Mouse (Mus musculus): ENCODE data around the gene D7Ertd443e. TPM values are rescaled to one million over a fixed set of nuclear protein-coding genes. Genes with fewer than 3 reads are reported as not detected.

The D7Ertd443e gene
- polyA plus RNA-seq, 1 experiment from 2014 or later: 0.27 TPM

DNA sequence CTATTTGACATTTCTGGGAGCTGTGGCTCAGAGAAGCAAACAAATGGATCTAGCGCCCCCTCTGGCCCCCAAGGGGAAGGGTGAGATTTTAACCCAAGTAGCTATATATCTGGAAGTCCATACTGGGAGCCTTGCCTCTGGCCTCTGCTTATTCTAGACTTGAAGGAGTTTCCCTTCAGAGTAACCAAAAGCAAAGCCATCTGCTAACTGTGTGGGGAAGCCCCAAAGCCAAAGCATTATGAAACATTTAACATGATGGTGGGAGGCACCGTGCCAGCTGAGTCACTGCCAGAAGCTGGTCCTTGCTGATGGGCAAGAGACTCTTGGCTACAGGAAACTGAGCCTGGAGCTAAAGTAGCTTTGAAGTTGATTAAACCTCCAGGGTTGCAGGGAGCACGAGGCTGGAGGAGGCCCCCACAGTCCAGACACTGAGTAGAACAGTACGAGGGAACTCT lies 4.0 kb downstream of the D7Ertd443e start:
- peak; percentile 64; the same call in 1 of the 2 replicates for ATAC-seq (ENCODE audit: insufficient read depth, low FRiP score)
- H3K4me2 ChIP-seq (ENCODE audit: low read depth, low read length): no peak overlapping the region
- WGBS: 33% methylated on average over 4 of the region's 4 CpGs
- H3K9me3 ChIP-seq (replicated peaks; ENCODE audit: control insufficient read depth, low read length): no peaks in the 10 kb centered on the region
- H3K9ac ChIP-seq (ENCODE audit: low read length): no peak overlapping the region
- H3K4me1 ChIP-seq (ENCODE audit: control insufficient read depth, insufficient read depth, low read length): no peaks in the 10 kb centered on the region
- H3K4me3 ChIP-seq (replicated peaks; ENCODE audit: low read length): no peak overlapping the region
- no peak overlapping the region for H3K27ac ChIP-seq (ENCODE audit: low read length)
- H3K27me3 ChIP-seq (ENCODE audit: control insufficient read depth, insufficient read depth, low read length): no peaks in the 10 kb centered on the region
- no peaks in the 10 kb centered on the region for H3K36me3 ChIP-seq (ENCODE audit: control insufficient read depth, insufficient read depth, low read length)

DNA sequence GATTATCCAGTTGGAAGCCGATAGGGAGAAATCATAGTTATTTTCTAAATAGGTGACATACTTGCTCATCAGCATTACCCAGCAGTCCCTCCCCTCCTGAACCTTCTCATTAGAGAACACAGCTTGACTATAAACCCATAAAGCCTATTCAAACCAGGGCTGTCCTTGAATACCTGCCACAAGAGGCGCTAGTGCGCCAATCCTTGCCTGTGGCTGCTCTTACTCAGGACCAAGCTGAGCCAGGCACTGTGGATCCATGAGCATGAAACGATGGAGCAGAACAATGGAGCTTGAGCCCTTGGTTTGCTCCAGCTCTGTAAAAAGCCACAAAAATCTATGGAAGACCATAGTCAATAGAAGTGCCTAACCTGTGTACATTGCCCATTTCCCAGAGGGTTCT lies 7.2 kb downstream of the D7Ertd443e start:
- Histone ChIP-seq H3K36me3 (ENCODE audit: control insufficient read depth, insufficient read depth, low read length) (no peaks in the 10 kb centered on the region), H3K4me1 (ENCODE audit: control insufficient read depth, insufficient read depth, low read length) (no peaks in the 10 kb centered on the region), H3K27ac (ENCODE audit: low read length) (no peak overlapping the region), H3K9ac (ENCODE audit: low read length) (no peak overlapping the region), H3K4me3 (replicated peaks; ENCODE audit: low read length) (no peak overlapping the region), H3K27me3 (ENCODE audit: control insufficient read depth, insufficient read depth, low read length) (no peaks in the 10 kb centered on the region), H3K9me3 (replicated peaks; ENCODE audit: control insufficient read depth, low read length) (no peaks in the 10 kb centered on the region), H3K4me2 (ENCODE audit: low read depth, low read length) (no peak overlapping the region)
- ATAC-seq (ENCODE audit: insufficient read depth, low FRiP score): peak; percentile 58; the same call in 1 of the 2 replicates
- 56% methylated on average over 4 of the region's 4 CpGs for WGBS

DNA sequence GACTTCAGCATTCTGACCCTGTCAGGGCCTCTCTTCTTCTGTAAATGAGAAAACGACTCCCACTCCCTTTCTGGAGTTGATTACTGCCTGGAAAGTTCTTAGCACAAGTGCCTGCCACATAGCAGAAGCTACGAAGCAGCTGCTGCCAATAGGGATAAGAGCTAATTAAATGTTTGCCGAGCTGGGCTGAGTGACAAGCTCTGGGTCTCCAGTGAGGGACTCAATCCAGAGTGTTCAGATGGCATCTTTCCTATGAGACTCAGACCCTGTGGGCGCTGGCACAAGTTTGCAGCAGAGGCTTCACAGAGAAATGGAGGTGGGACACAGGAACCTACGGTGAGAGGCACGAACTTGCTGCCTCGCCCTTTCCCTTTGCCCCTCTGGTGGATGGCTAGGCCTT lies 8.7 kb downstream of the D7Ertd443e start:
- no peak overlapping the region for H3K4me3 ChIP-seq (replicated peaks; ENCODE audit: low read length)
- no peaks in the 10 kb centered on the region for H3K4me1 ChIP-seq (ENCODE audit: control insufficient read depth, insufficient read depth, low read length)
- H3K27me3 ChIP-seq (ENCODE audit: control insufficient read depth, insufficient read depth, low read length): no peaks in the 10 kb centered on the region
- H3K4me2 ChIP-seq (ENCODE audit: low read depth, low read length): no peak overlapping the region
- H3K27ac ChIP-seq (ENCODE audit: low read length): no peak overlapping the region
- no peak overlapping the region for H3K9ac ChIP-seq (ENCODE audit: low read length)
- H3K9me3 ChIP-seq (replicated peaks; ENCODE audit: control insufficient read depth, low read length): no peaks in the 10 kb centered on the region
- 65% methylated on average over 7 of the region's 7 CpGs for WGBS
- H3K36me3 ChIP-seq (ENCODE audit: control insufficient read depth, insufficient read depth, low read length): no peaks in the 10 kb centered on the region
- no peak for ATAC-seq (ENCODE audit: insufficient read depth, low FRiP score)

DNA sequence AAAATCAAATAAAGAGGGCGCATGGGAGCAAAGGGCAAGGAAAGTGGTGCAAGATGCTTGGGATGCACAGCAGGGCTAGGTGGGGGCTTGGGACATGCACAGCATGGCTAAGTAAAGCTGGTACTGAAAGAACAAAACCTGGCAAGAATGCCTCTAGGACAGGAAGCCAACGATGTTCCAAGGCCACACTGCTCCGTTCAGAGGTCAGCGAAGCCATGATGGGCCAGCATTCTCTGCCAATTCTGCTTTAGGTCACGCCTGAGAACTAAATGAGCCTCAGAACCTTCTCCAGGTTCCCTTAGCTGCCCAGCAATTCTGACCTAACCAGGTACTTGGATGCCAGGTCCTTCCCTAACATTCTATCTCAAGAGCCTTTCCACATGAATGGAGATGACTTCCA lies 13.2 kb downstream of the D7Ertd443e start:
- H3K27me3 ChIP-seq (ENCODE audit: control insufficient read depth, insufficient read depth, low read length): no peaks in the 10 kb centered on the region
- H3K36me3 ChIP-seq (ENCODE audit: control insufficient read depth, insufficient read depth, low read length): no peaks in the 10 kb centered on the region
- no peak overlapping the region for H3K27ac ChIP-seq (ENCODE audit: low read length)
- H3K9ac ChIP-seq (ENCODE audit: low read length): no peak overlapping the region
- WGBS: 65% methylated on average over 5 of the region's 5 CpGs
- H3K4me1 ChIP-seq (ENCODE audit: control insufficient read depth, insufficient read depth, low read length): no peaks in the 10 kb centered on the region
- H3K4me2 ChIP-seq (ENCODE audit: low read depth, low read length): no peak overlapping the region
- H3K9me3 ChIP-seq (replicated peaks; ENCODE audit: control insufficient read depth, low read length): no peaks in the 10 kb centered on the region
- ATAC-seq (ENCODE audit: insufficient read depth, low FRiP score): no peak
- no peak overlapping the region for H3K4me3 ChIP-seq (replicated peaks; ENCODE audit: low read length)

DNA sequence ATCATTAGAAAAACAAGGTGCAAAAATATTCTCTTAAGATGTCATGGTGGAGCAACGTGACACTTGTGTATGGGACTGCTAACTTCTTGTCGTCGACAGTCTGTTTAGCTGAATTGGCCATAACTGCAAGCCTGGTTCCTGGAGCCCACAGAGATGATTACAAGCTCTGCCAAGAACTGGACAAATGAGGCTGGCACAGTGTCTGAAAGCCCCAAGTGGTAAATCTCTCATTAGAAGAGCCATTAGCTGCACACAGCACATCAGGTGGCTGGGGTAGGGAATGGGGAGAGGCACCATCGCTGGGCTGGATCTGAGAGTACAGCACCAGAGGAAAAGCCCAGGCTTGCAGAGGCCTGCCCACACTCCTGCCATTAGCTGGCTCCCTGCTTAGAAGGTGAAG lies 16.2 kb downstream of the D7Ertd443e start:
- H3K9me3 ChIP-seq (replicated peaks; ENCODE audit: control insufficient read depth, low read length): no peaks in the 10 kb centered on the region
- no peak overlapping the region for H3K9ac ChIP-seq (ENCODE audit: low read length)
- ATAC-seq (ENCODE audit: insufficient read depth, low FRiP score): no peak
- H3K36me3 ChIP-seq (ENCODE audit: control insufficient read depth, insufficient read depth, low read length): no peaks in the 10 kb centered on the region
- WGBS: 81% methylated on average over 4 of the region's 4 CpGs
- no peak overlapping the region for H3K4me2 ChIP-seq (ENCODE audit: low read depth, low read length)
- no peaks in the 10 kb centered on the region for H3K4me1 ChIP-seq (ENCODE audit: control insufficient read depth, insufficient read depth, low read length)
- H3K4me3 ChIP-seq (replicated peaks; ENCODE audit: low read length): no peak overlapping the region
- H3K27me3 ChIP-seq (ENCODE audit: control insufficient read depth, insufficient read depth, low read length): no peaks in the 10 kb centered on the region
- no peak overlapping the region for H3K27ac ChIP-seq (ENCODE audit: low read length)

DNA sequence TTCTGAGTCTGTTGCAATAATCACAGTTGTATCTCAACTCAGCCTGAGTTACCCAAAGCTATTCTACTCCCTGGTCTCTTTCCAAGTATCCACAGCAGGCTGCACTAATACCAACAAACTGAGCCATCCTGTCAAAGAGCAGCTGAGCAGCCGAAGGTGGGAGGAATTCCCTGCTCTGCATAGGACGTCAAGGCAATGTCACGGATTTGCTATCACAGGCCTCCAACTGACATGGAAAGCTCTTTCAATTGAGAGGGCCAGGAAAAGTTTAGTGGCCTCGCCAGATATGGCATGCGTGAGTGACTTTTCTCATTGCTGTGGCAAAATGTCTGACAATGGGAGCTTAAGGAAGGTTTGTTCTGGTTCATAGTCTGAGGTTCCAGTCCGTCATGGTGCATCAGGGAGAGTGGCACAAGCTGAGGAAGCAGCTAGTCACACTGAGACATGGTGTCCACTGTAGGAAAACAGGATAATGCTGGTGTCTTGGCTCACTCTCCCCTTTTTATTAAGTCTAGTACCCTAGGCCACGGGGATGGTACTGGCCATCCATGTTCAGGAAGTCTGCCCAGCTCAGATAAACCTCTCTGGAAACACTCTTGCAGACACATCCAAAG lies 23.1 kb downstream of the D7Ertd443e start:
- Histone ChIP-seq H3K4me1 (ENCODE audit: control insufficient read depth, insufficient read depth, low read length) (no peaks in the 10 kb centered on the region), H3K4me2 (ENCODE audit: low read depth, low read length) (no peak overlapping the region), H3K27ac (ENCODE audit: low read length) (no peak overlapping the region), H3K9me3 (replicated peaks; ENCODE audit: control insufficient read depth, low read length) (no peaks in the 10 kb centered on the region), H3K9ac (ENCODE audit: low read length) (no peak overlapping the region), H3K4me3 (replicated peaks; ENCODE audit: low read length) (no peak overlapping the region), H3K36me3 (ENCODE audit: control insufficient read depth, insufficient read depth, low read length) (no peaks in the 10 kb centered on the region), H3K27me3 (ENCODE audit: control insufficient read depth, insufficient read depth, low read length) (no peaks in the 10 kb centered on the region)
- ATAC-seq (ENCODE audit: insufficient read depth, low FRiP score): no peak
- 82% methylated on average over 7 of the region's 7 CpGs for WGBS

DNA sequence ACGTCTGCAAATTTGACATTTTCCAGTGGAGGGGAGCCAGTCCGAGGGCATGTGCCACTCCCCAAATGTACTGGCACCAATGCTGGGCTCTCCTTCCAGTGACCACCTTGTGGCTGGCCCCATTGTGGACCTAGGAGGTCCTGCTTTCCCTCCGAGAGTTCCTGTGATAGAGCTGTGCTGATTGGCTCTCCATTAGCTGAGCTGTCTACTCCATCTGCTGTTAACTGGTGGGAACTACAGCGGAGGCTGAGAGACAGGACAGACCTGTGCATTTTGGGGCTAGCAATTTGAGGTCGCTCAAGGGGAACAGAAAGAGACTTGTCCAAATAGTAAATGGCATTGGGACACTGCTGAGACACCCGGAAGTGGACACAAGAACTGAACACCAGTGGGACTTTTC lies 36.6 kb downstream of the D7Ertd443e start:
- no peak overlapping the region for H3K27ac ChIP-seq (ENCODE audit: low read length)
- H3K36me3 ChIP-seq (ENCODE audit: control insufficient read depth, insufficient read depth, low read length): no peaks in the 10 kb centered on the region
- H3K27me3 ChIP-seq (ENCODE audit: control insufficient read depth, insufficient read depth, low read length): 0 out of 2 replicates have a peak, but pooled peaks cover 4% of the 10 kb centered on the region
- no peaks in the 10 kb centered on the region for H3K4me1 ChIP-seq (ENCODE audit: control insufficient read depth, insufficient read depth, low read length)
- H3K9ac ChIP-seq (ENCODE audit: low read length): no peak overlapping the region
- 0 out of 2 replicates have a peak, but pooled peaks have one; percentile 29 for ATAC-seq (ENCODE audit: insufficient read depth, low FRiP score)
- 33% methylated on average over 6 of the region's 6 CpGs for WGBS
- no peak overlapping the region for H3K4me2 ChIP-seq (ENCODE audit: low read depth, low read length)
- H3K9me3 ChIP-seq (replicated peaks; ENCODE audit: control insufficient read depth, low read length): no peaks in the 10 kb centered on the region
- no peak overlapping the region for H3K4me3 ChIP-seq (replicated peaks; ENCODE audit: low read length)

DNA sequence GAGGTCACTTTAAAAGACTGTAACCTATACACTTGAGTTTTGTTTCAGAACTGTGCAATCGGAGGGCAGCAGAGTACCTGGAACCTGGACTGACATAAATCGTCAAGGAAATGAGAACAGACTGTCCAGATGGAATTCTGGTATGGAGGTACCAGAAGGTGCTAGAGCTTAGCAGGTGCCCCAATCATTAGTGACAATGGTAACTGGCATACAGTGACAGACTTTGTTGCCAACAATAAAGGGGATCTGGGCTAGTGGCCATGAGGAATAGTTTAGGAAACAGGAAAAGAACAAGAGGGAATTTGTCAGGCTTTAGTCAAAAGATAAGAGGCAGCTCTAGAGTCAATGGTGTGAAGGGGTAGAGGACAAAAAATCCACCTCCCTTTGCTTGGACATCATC lies 43.3 kb downstream of the D7Ertd443e start:
- no peaks in the 10 kb centered on the region for H3K9me3 ChIP-seq (replicated peaks; ENCODE audit: control insufficient read depth, low read length)
- no peaks in the 10 kb centered on the region for H3K27me3 ChIP-seq (ENCODE audit: control insufficient read depth, insufficient read depth, low read length)
- H3K4me2 ChIP-seq (ENCODE audit: low read depth, low read length): no peak overlapping the region
- H3K9ac ChIP-seq (ENCODE audit: low read length): no peak overlapping the region
- 87% methylated on average over 2 of the region's 2 CpGs for WGBS
- H3K4me3 ChIP-seq (replicated peaks; ENCODE audit: low read length): no peak overlapping the region
- no peaks in the 10 kb centered on the region for H3K36me3 ChIP-seq (ENCODE audit: control insufficient read depth, insufficient read depth, low read length)
- H3K27ac ChIP-seq (ENCODE audit: low read length): no peak overlapping the region
- ATAC-seq (ENCODE audit: insufficient read depth, low FRiP score): no peak
- no peaks in the 10 kb centered on the region for H3K4me1 ChIP-seq (ENCODE audit: control insufficient read depth, insufficient read depth, low read length)

DNA sequence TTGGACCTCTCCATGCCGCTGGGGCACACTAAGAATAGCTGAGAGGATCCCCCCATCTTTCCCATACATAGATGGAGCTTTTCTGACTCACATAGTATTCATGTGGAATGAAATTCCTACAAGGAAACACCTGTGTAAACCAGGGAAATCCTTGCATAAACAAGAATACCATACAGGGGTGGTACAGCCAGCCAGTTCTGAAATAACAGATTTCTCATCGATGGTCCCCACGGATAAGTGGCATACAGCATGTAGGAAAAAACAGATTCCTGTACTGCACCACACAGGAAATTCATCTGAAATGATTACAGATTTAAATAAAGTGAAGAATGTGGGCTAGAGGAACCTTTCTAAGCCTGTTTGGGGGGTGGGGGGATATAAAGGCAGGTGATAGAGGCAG lies 49.5 kb downstream of the D7Ertd443e start:
- H3K4me3 ChIP-seq (replicated peaks; ENCODE audit: low read length): no peak overlapping the region
- H3K4me2 ChIP-seq (ENCODE audit: low read depth, low read length): no peak overlapping the region
- H3K36me3 ChIP-seq (ENCODE audit: control insufficient read depth, insufficient read depth, low read length): no peaks in the 10 kb centered on the region
- H3K27me3 ChIP-seq (ENCODE audit: control insufficient read depth, insufficient read depth, low read length): no peaks in the 10 kb centered on the region
- no peaks in the 10 kb centered on the region for H3K4me1 ChIP-seq (ENCODE audit: control insufficient read depth, insufficient read depth, low read length)
- no peak for ATAC-seq (ENCODE audit: insufficient read depth, low FRiP score)
- H3K9ac ChIP-seq (ENCODE audit: low read length): no peak overlapping the region
- no peak overlapping the region for H3K27ac ChIP-seq (ENCODE audit: low read length)
- 41% methylated on average over 3 of the region's 3 CpGs for WGBS
- H3K9me3 ChIP-seq (replicated peaks; ENCODE audit: control insufficient read depth, low read length): no peaks in the 10 kb centered on the region
